Mouse (Mus musculus) hindbrain, postnatal 0 days (tissue): ENCODE data around the gene Plpp7. TPM values are rescaled to one million over a fixed set of nuclear protein-coding genes. Genes with fewer than 3 reads are reported as not detected.

ENCODE experiments used
- ATAC-seq: fragments of 200-750 bp; cut with Nextera tagmentation; 2 replicates; pipeline ENCODE4 v1.8.0; 2017; ENCODE audit warnings: mild to moderate bottlenecking, moderate TSS enrichment, moderate library complexity
- DNase-seq: peaks from one replicate; pipeline ENCODE4 v3.0.0-alpha.2; 2015; ENCODE audit warnings: low spot score
- H3K27ac ChIP-seq: fragments of 300-500 bp; sonication (generic); 2 replicates; pipeline ENCODE4 v1.5.1; 2014; ENCODE audit warnings: mild to moderate bottlenecking
- H3K27me3 ChIP-seq: fragments of 300-500 bp; sonication (generic); 2 replicates; pipeline ENCODE4 v1.6.1; 2014; ENCODE audit warnings: low read length, mixed read lengths; ENCODE audit not compliant: insufficient read depth
- H3K36me3 ChIP-seq: fragments of 300-500 bp; sonication (generic); 2 replicates; pipeline ENCODE4 v1.6.1; 2014; ENCODE audit warnings: low read length, mixed read lengths; ENCODE audit not compliant: insufficient read depth
- H3K4me1 ChIP-seq: fragments of 300-500 bp; sonication (generic); 2 replicates; pipeline ENCODE4 v1.6.1; 2014; ENCODE audit warnings: antibody characterized with exemption, low read length, mixed read lengths; ENCODE audit not compliant: insufficient read depth
- H3K4me2 ChIP-seq: fragments of 300-500 bp; sonication (generic); 2 replicates; pipeline ENCODE4 v1.6.1; 2014; ENCODE audit warnings: low read depth, mild to moderate bottlenecking, low read length, moderate library complexity, mixed read lengths
- H3K4me3 ChIP-seq: fragments of 300-500 bp; sonication (generic); 2 replicates; pipeline ENCODE4 v1.5.1; 2014; ENCODE audit warnings: low read length
- H3K9ac ChIP-seq: fragments of 300-500 bp; sonication (generic); replicated peaks from 2 replicates; pipeline ENCODE4 v1.6.1; 2014; ENCODE audit warnings: mild to moderate bottlenecking, low read length, moderate library complexity, mixed read lengths
- H3K9me3 ChIP-seq: fragments of 300-500 bp; sonication (generic); 2 replicates; pipeline ENCODE4 v1.6.1; 2016; ENCODE audit warnings: low read length, mixed read lengths
- CTCF ChIP-seq: IDR thresholded peaks from 2 replicates; pipeline ENCODE4 v1.5.1; 2016; ENCODE audit warnings: antibody characterized with exemption, control low read depth, low read depth
- WGBS: fragments of 180-500 bp; shearing (Covaris S2); extraction: QIAGEN DNeasy Blood & Tissue Kit; methylation state at CpG from one replicate; pipeline ENCODE4 v1.1.7; 2014; 5-methylcytosine and 5-hydroxymethylcytosine counted together
- polyA plus RNA-seq: library from polyadenylated mRNA; unstranded; fragments of >200 nt; fragmentation: Nextera tagmentation; extraction: Ambion mirVana; gene quantifications from 2 replicates; pipeline ENCODE4 v1.2.1, GENCODE M21; 2015
- total RNA-seq: library from RNA; depleted of rRNA; stranded (reverse); fragments of >200 nt; gene quantifications from 2 replicates; pipeline ENCODE4 v1.2.3, GENCODE M21; 2014; rRNA removed

Plpp7 gene
- total RNA-seq = 39.2 and 50.5 TPM in 2 replicates
- polyA plus RNA-seq = 28.2 and 28.3 TPM in 2 replicates

DNA sequence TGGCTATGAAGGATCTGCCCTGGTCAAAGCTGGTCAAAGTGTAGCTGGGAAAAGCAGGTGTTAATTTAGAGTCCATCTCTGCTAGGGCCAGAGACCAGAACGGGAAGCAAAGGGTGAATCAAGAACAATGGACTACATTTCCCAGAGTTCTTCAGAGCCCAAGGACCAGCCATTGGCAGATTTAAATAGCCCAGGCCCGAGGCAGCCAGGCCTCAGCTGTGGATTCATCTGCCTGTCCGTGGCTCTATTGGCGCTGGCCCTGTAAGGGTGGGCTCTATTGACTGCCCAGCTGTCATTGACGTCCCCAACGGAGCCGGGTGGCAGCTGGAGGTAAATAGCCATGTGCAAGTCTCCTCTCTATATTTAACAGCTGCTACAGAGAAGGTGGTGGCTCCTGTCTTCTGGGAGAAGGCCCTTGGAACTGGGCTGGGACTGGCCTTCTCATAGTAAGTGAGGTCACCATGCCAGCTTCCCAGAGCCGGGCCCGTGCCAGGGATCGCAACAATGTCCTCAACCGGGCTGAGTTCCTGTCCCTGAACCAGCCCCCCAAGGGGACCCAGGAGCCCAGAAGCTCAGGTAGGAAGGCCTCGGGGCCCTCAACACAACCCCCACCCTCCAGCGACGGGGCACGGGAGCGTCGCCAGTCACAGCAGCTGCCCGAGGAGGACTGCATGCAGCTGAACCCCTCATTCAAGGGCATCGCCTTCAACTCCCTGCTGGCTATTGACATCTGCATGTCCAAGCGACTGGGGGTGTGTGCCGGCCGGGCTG is at the start of gene Plpp7:
TSS of gene Plpp7 (plus strand) at position 178 of the 771 bp plus-strand sequence.
- no peak for TF ChIP-seq CTCF
- peak within 1 kb of the TSS; percentile 86 for H3K9ac ChIP-seq
- H3K36me3 ChIP-seq = no peaks in the 10 kb centered on the region
- H3K27me3 ChIP-seq = no peaks in the 10 kb centered on the region
- H3K9me3 ChIP-seq = no peaks in the 10 kb centered on the region
- DNase-seq (peak; percentile 93), ATAC-seq (peak; percentile 94)
- H3K27ac ChIP-seq = peak within 1 kb of the TSS; percentile 85
- H3K4me2 ChIP-seq = peak within 1 kb of the TSS; percentile 79
- H3K4me3 ChIP-seq = peak within 1 kb of the TSS; percentile 58
- WGBS = 20% methylated on average over 22 of the region's 22 CpGs
- peaks cover 18% of the 10 kb centered on the region for H3K4me1 ChIP-seq

DNA sequence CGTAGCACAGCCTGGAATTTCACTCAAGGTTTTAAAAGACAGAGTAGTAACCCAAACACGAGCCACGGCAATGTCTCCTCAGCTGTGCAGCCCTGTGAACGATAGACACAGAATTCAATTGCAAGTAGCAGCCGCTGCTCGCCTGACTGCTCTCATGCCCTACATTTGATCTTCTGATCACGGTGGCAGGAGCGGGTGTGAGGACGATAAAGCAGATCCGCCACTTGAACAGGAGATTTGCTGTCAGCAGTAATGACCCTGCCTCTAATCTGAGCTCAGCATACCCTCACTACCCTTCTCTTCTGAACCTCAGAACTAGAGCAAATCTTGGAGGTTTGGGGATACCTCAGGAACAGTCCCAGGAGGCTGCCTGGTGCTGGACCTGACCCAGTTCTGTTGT is 49.3 kb upstream of the Plpp7 start:
- DNase-seq (no peak), ATAC-seq (no peak)
- 88% methylated on average over 10 of the region's 10 CpGs for WGBS
- TF ChIP-seq CTCF = no peak
- no peaks in the 10 kb centered on the region for H3K4me1 ChIP-seq
- no peak overlapping the region for H3K9ac ChIP-seq
- H3K9me3 ChIP-seq = no peaks in the 10 kb centered on the region
- no peak overlapping the region for H3K4me2 ChIP-seq
- no peak overlapping the region for H3K27ac ChIP-seq
- H3K4me3 ChIP-seq = no peak overlapping the region
- H3K27me3 ChIP-seq = no peaks in the 10 kb centered on the region
- peaks cover 28% of the 10 kb centered on the region for H3K36me3 ChIP-seq

DNA sequence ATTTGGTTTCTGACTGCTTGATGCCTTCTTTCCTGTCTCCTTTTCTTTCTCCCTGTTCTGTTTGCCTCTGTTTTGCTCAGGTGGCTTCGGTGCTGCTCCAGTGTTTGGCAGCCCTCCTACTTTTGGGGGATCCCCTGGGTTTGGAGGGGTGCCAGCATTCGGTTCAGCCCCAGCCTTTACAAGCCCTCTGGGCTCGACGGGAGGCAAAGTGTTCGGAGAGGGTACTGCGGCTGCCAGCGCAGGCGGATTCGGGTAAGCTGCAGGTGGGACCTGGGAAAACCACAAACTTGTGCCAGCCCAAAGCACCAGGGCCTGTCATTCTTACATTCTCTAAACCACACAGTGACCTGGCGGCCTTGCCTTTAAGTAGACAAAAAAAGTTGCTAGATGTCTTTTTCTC is 48.0 kb upstream of the Plpp7 start:
- DNase-seq = peak; percentile 24
- no peak overlapping the region for H3K4me2 ChIP-seq
- ATAC-seq = no peak
- no peak overlapping the region for H3K4me3 ChIP-seq
- no peak overlapping the region for H3K9ac ChIP-seq
- H3K9me3 ChIP-seq = no peaks in the 10 kb centered on the region
- H3K27me3 ChIP-seq = no peaks in the 10 kb centered on the region
- 56% methylated on average over 10 of the region's 10 CpGs for WGBS
- no peak overlapping the region for H3K27ac ChIP-seq
- no peak for TF ChIP-seq CTCF
- H3K36me3 ChIP-seq = peaks cover 23% of the 10 kb centered on the region
- no peaks in the 10 kb centered on the region for H3K4me1 ChIP-seq

DNA sequence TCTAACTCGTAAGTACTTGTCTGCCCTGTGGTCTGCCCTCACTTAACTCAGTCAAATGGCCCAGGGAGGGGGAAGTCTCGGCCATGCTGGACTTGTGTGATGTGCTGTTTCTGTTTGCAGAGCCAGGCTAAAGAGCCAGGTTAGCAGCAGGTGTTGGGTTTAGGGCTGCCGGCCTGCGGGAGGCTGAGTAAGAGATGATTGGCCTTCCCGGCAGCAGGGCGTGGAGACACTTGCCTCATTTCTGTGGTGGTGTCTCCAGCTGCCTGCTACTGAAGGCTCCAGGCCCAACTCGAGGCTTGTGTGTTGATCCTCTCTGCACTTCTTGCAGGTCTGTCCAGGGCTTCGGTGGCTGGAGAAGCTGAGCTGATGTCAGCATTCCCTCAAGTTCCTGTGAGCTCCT is 43.5 kb upstream of the Plpp7 start:
- 90% methylated on average over 8 of the region's 8 CpGs for WGBS
- ATAC-seq = no peak
- Histone ChIP-seq H3K4me3 (no peak overlapping the region), H3K27me3 (no peaks in the 10 kb centered on the region), H3K27ac (no peak overlapping the region), H3K9ac (no peak overlapping the region), H3K36me3 (peaks cover 8% of the 10 kb centered on the region; the same call in 1 of the 2 replicates), H3K9me3 (no peaks in the 10 kb centered on the region), H3K4me2 (no peak overlapping the region), H3K4me1 (no peaks in the 10 kb centered on the region)
- TF ChIP-seq CTCF = no peak
- DNase-seq = no peak

GRCm38 (mm10) chr2:32052418-32052817 is 42.9 kb upstream of the Plpp7 start:
- WGBS = 90% methylated on average over 7 of the region's 7 CpGs
- Histone ChIP-seq H3K4me1 (no peaks in the 10 kb centered on the region), H3K9me3 (no peaks in the 10 kb centered on the region), H3K4me2 (no peak overlapping the region), H3K27me3 (no peaks in the 10 kb centered on the region), H3K9ac (no peak overlapping the region), H3K36me3 (peaks cover 8% of the 10 kb centered on the region; the same call in 1 of the 2 replicates), H3K27ac (no peak overlapping the region), H3K4me3 (no peak overlapping the region)
- DNase-seq (no peak), ATAC-seq (no peak)
- no peak for TF ChIP-seq CTCF

DNA sequence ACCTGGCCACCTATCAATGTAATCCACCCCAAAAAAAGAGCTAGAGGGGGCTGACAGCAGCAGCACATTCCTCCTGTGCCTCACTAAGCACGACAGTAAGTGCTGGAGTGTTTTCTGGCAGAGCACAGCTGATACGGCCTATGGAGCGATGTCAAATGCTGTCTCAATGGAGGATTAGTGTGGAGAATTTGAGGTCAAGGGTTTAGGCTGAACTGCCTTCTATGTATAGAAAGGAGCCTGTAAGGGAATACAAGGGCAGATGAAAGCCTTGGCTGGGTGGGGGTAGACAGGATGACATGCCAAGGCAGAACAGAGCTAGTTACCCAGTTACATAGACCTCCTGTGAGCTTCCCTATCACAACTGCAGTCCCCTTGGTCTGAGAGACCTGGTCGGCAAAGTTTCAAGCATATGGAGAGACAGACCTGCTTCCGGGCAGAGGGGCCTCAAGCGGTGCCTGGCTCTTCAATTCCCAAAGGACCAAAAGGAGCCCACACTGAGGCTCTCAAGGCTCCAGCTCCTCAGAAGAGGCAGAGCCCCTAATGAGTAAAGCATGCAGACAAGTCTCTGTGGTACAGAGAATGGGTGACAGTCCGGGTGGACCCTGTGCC is 39.9 kb upstream of the Plpp7 start:
- no peak overlapping the region for H3K4me3 ChIP-seq
- no peaks in the 10 kb centered on the region for H3K4me1 ChIP-seq
- ATAC-seq (no peak), DNase-seq (no peak)
- H3K36me3 ChIP-seq = peaks cover 4% of the 10 kb centered on the region; the same call in 1 of the 2 replicates
- no peaks in the 10 kb centered on the region for H3K9me3 ChIP-seq
- TF ChIP-seq CTCF = no peak
- H3K27me3 ChIP-seq = no peaks in the 10 kb centered on the region
- no peak overlapping the region for H3K9ac ChIP-seq
- H3K4me2 ChIP-seq = no peak overlapping the region
- no peak overlapping the region for H3K27ac ChIP-seq
- WGBS = 49% methylated on average over 7 of the region's 7 CpGs

GRCm38 (mm10) chr2:32056524-32056923 is 38.8 kb upstream of the Plpp7 start:
- TF ChIP-seq CTCF = no peak
- 73% methylated on average over 10 of the region's 10 CpGs for WGBS
- DNase-seq = no peak
- Histone ChIP-seq H3K9me3 (no peaks in the 10 kb centered on the region), H3K4me2 (no peak overlapping the region), H3K36me3 (peaks cover 3% of the 10 kb centered on the region; the same call in 1 of the 2 replicates), H3K4me3 (no peak overlapping the region), H3K4me1 (no peaks in the 10 kb centered on the region), H3K27me3 (no peaks in the 10 kb centered on the region), H3K27ac (no peak overlapping the region), H3K9ac (no peak overlapping the region)
- ATAC-seq = no peak
